Mouse (Mus musculus) v-Abl transformed pro-B cells (cell line): Measurements from ENCODE around the gene Mup5.
"Not testable (repeated sequence)": the region's sequence is repeated elsewhere in the genome, so short reads cannot be mapped to it uniquely, and the experiment has no call there.

ENCODE experiments used
- in situ Hi-C, 2 experiments: fragments of 400-800 bp; cut with MboI; formaldehyde crosslinking; loops; one replicate each; pipeline ENCODE4 v1.15.1; 2025; ENCODE audit not compliant: unreplicated experiment in 2 of 2

Mup5 gene

GRCm38 (mm10) chr4:61834952-61835708, at the start of gene Mup5:
TSS of gene Mup5 (minus strand) at chr4:61835233.
- in situ Hi-C loops, result loop anchor here in 1 of 2 experiments (5.0 kb wide), 1 partner anchor 52 kb away; no protein-coding TSS in a partner anchor

- in situ Hi-C loops, result loop anchor here (5.0 to 10.0 kb wide), 2 partner anchors 1783 to 1786 kb away; partner anchors contain the start of gene Mup7 (in 2 of the 2)
Measured at GRCm38 (mm10) chr4:61858160-61858559, 23.1 kb upstream of the Mup5 start.

GRCm38 (mm10) chr4:61855831-61856698, 21.0 kb upstream of the Mup5 start:
- in situ Hi-C loops, result loop anchor here (5.0 to 10.0 kb wide), 2 partner anchors 1781 to 1784 kb away; partner anchors contain the start of gene Mup7 (in 2 of the 2)

GRCm38 (mm10) chr4:61855344-61855743, 20.3 kb upstream of the Mup5 start:
- in situ Hi-C loops, result loop anchor here (5.0 to 10.0 kb wide), 2 partner anchors 1781 to 1783 kb away; partner anchors contain the start of gene Mup7 (in 2 of the 2)

- in situ Hi-C loops, result no loop called here
Measured at GRCm38 (mm10) chr4:61844758-61845455, 9.9 kb upstream of the Mup5 start.

- in situ Hi-C loops, result no loop called here
Measured at GRCm38 (mm10) chr4:61829211-61829610, 5.8 kb downstream of the Mup5 start.

GRCm38 (mm10) chr4:61823185-61823584, 11.8 kb downstream of the Mup5 start:
- in situ Hi-C loops, result no loop called here

GRCm38 (mm10) chr4:61822541-61822940, 12.5 kb downstream of the Mup5 start:
- in situ Hi-C loops, result not testable (repeated sequence)

- in situ Hi-C loops, result no loop called here
Measured at GRCm38 (mm10) chr4:61815602-61816001, 19.4 kb downstream of the Mup5 start.

- in situ Hi-C loops, result no loop called here
Measured at GRCm38 (mm10) chr4:61813435-61813834, 21.6 kb downstream of the Mup5 start.

- in situ Hi-C loops, result not testable (repeated sequence)
Measured at GRCm38 (mm10) chr4:61811193-61811592, 23.8 kb downstream of the Mup5 start.

- in situ Hi-C loops, result not testable (repeated sequence)
Measured at GRCm38 (mm10) chr4:61808926-61809325, 26.1 kb downstream of the Mup5 start.

- in situ Hi-C loops, result not testable (repeated sequence)
Measured at GRCm38 (mm10) chr4:61789699-61790098, 45.3 kb downstream of the Mup5 start.

- in situ Hi-C loops, result not testable (repeated sequence)
Measured at GRCm38 (mm10) chr4:61784231-61784630, 50.8 kb downstream of the Mup5 start.

GRCm38 (mm10) chr4:61782169-61782568, 52.9 kb downstream of the Mup5 start, which contains the start of gene Mup19:
TSS of gene Mup19 (minus strand) at chr4:61782269.
- in situ Hi-C loops, result not testable (repeated sequence)
